Mouse (Mus musculus): Measurements from ENCODE around the gene Sla2. TPM values are rescaled to one million over a fixed set of nuclear protein-coding genes. Genes with fewer than 3 reads are reported as not detected.
"Not testable (repeated sequence)": the region's sequence is repeated elsewhere in the genome, so short reads cannot be mapped to it uniquely, and the experiment has no call there.

Gene Sla2
- total RNA-seq (2021) = not detected

DNA sequence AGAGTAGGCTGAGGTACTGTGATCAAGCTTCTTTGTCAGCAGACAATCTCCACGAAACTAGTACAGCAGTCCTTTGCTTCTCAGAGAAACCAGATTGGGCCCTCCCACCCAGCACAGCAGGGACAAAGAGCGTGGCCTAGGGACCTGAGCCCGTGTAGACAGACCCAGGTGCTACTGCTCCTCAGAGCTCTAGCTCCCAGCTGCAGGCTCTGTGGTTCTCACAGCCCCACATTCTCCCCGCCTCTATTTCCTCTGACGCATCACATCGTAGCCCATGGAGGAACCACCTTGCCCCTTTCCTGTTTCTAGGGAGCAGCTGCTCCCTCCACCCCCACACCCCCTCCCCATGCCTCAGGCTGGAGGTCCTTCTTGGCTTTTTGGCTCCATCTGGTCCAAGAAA is at the start of gene Sla2:
Gene Sla2 (minus strand): TSS at position 176 of the 400 bp plus-strand sequence.
- intact Hi-C loops (cut with DNase I) = no loop called here
- DNase-seq (ENCODE audit: extremely low spot score in 1 of 2, low spot score in 2 of 2) = no peak

DNA sequence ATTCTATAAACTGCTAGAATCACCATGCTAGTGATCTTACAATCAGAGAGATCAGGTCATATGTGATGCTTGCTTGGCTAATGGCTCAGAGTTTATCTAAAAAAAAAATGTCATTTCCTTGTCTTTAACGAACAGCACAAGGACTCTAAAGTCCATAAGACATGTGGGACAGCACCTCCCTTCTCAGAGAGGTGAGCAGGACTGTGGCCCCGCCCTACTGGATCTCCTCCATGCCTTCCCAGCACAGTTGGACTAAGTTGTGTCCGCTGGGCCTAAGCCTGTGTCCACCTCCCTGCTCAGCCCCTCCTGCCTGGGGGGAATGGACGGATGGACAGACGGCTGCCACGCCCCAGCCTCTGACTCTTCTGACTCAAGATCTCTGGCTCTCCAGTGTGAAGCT is 48.0 kb upstream of the Sla2 start:
- intact Hi-C loops (cut with DNase I) = no loop called here

DNA sequence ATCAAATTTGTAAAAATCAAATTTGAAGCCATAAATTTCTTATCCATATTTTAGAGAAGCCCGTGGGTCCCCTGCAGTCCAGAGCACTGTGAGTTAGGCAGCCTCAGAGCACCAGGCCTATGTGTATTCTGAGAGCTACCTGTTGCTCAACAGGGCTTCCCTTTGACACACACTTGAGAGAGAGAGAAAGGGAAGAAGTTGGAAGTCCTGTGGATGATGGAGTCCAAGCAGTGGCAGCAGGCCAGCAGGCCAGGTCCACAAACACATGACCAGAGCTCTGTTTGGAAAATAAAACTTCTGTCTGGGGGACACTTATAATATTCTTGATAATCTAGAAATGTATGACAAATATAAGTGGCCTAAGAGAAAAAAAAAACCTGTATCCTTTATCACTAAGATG is 46.4 kb upstream of the Sla2 start:
- DNase-seq (ENCODE audit: extremely low spot score in 1 of 2, low spot score in 2 of 2) = no peak
- intact Hi-C loops (cut with DNase I) = no loop called here

More for the DNA sequence above, 48.0 kb upstream of the Sla2 start:
- DNase-seq (ENCODE audit: extremely low spot score in 1 of 2, low spot score in 2 of 2) = no peak

DNA sequence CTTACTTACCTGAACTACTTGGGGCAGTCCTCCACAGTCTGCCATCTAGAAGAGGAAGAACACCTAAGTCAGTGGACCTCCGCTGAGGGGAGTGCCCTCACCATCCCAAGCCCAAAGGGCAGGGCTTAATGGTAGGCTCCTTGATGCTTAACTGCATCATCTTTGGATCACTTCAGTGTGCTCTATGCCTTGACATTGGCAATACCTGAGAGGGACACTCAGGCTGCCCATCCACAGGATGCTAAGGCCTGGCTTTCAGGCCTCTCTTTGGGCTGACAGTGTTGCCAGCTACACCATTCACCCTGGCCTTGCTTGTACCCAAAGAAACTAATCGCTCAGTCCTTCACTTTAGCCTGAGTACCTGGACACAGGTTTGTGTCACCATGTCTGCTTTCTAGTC is 44.4 kb upstream of the Sla2 start:
- intact Hi-C loops (cut with DNase I) = no loop called here
- no peak for DNase-seq (ENCODE audit: extremely low spot score in 1 of 2, low spot score in 2 of 2)

DNA sequence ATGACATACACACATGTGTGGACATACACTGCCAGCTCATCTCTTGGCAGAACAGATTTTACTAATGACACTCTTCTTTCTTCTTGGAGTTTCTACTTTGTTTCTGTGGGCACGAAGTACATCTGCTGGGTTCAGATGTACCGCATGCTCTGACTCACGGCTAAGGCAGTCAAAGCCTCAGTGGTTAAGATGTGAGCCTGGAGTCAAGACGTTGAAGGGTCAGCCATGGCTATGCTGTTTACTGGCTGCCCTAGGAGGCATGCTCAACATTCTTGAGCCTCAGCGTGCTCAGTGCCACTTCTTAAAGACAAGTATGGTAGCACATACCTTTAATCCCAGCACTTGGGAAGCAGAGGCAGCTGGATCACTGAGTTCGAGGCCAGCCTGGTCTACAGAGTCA is 43.6 kb upstream of the Sla2 start:
- DNase-seq (ENCODE audit: extremely low spot score in 1 of 2, low spot score in 2 of 2) = no peak
- intact Hi-C loops (cut with DNase I) = no loop called here

DNA sequence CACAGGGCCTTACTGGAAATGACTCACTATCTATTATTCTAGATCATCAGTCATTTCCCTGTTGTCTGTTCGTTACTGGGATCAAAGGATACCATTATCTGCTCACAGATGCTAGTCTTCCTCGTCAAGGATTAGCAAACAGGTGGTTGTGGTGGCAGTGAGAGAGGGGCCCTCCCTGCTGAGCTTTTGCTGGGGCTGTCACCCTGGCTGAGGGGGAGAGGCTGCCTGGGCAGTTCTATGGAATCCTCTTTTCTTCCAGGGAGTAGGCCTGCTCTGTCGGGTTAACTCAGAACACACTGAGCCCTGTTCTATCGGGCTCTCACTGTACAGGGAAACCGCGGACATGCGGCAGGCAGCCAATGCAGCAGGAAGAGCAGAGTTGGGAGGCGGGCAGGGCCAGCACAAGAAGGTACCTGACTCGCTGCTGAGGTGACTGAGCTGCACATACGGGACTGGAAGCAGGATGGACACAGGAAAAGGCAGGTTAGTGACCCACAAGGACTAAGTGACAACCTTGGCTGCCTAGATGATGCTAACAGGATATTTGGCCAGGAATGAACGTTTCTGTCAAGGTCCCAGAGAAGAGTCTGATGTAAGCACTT is 42.6 kb upstream of the Sla2 start:
- intact Hi-C loops (cut with DNase I) = no loop called here
- no peak for DNase-seq (ENCODE audit: extremely low spot score in 1 of 2, low spot score in 2 of 2)

DNA sequence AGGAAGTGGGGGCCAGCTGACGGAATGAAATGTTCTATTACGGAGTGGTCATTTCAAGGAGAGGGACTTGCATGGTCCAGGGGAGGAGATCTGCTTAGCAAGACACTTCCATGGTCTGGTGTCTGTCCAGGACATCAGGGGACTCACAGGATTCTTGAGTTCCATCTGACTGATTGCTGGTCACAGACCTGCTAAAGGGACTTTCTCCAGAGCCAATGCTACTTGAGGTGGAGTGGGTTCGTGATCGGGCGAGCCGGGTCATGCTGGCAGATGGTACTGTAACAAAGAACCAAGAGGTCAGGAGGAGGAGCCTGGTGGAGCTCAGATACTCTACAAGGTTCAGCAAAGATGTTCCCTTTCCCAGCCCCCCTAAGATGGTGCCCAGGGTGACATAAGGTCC is 41.6 kb upstream of the Sla2 start:
- no peak for DNase-seq (ENCODE audit: extremely low spot score in 1 of 2, low spot score in 2 of 2)
- intact Hi-C loops (cut with DNase I) = no loop called here

DNA sequence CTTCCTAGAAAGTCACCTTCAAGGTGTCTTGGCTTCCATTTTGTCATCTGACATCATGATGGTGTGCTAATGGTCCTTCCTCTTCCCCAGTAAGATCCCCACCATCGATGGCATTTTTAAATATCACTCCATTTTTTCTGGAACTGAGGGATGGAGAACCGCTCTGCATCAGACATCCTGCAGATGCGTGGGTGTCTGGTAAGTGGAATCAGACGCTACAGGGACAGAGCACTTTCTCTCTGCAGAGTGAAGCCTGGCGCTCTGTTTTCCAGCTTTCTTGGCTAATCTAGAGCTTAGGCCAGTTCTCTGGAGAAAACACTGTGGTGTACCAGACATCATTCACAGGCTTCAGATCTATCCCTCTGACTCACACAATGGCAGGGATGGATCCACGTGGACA is 40.7 kb upstream of the Sla2 start:
- intact Hi-C loops (cut with DNase I) = no loop called here
- DNase-seq (ENCODE audit: extremely low spot score in 1 of 2, low spot score in 2 of 2) = no peak

DNA sequence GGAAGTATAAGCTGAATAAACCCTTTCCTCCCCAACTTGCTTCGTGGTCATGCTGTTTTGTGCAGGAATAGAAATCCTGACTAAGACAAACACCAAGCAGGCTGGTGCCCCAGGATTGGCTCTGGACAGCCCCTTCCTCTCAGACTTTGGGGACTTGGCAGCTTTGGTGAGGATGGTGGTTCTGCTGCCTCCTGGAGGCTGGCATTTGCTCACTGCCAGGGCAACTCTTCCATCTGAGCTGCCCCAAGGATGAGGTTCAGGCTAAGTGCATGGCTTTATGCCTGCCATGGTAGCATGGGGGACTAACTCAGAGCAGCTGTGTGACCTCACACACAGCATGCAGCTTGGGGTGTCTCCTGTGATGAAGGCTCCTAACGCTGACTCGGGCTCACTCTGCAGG is 38.6 kb upstream of the Sla2 start:
- intact Hi-C loops (cut with DNase I); DNase-seq (ENCODE audit: extremely low spot score in 1 of 2, low spot score in 2 of 2): not testable (repeated sequence)

DNA sequence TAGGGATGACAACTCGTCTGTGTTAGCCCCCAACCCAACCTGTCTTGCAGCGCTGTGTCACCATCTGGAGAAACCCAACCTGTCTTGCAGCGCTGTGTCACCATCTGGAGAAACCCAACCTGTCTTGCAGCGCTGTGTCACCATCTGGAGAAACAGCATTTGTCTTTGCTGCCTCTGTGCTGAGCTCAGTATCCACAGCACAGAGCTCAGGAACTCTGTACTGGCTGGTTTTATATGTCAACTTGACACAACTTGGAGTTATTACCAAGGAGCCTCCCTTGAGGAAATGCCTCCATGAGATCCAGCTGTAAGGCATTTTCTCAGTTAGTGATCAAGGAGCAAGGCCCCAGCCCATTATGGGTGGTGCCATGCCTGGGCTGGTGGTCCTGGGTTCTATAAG is 38.1 kb upstream of the Sla2 start:
- DNase-seq (ENCODE audit: extremely low spot score in 1 of 2, low spot score in 2 of 2); intact Hi-C loops (cut with DNase I): not testable (repeated sequence)

DNA sequence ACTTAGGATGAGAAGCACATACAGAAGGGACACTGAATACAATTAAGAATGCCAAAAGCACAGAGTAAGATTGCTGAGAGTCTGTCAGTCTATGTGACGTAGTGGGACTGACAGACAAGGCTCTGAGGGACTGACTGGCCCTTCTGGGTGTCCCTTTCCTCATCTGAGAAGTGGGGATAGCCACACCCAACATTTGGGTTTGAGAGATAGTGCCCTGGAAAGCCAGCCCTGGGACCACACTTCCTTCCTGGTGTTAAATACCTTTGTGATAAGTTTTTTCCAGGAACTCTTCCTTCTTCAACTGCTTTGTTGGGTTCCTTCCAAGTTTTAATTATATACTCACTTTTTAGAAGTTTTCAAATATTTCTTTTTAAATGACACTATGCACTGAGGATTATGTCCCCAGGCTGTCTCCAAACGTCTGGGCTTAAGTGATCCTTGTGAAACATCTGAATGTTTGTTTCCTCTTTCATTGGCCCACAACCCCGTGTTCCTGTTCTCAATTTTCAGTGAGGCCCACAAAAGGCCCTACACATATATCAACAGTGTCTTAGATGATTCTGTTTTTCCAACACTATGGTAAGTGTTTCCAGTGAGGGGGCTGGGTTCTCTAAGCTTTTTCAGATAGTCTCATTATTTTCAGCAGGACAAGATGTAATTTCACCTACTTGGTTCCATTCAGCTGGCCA is 37.4 kb upstream of the Sla2 start:
- intact Hi-C loops (cut with DNase I) = no loop called here
- DNase-seq (ENCODE audit: extremely low spot score in 1 of 2, low spot score in 2 of 2) = no peak

DNA sequence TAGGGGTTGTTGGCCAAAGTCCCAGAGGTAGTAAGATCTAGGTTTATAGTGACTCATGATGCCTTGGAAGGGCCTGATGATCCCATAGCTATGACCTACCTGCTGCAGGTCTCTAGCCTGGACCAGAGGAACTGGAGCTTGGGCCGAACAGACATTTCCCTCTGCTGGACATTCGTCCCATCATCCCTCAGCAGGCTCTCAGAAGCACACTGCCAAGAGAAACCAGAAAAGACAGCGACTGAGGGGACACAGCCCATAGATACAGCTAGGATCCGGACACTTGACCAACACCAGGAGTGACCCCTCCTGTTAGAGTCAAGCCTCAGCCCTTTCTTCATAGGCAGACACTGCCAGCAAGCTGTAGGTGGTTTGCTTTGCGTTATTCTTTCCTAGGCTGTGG is 36.1 kb upstream of the Sla2 start:
- intact Hi-C loops (cut with DNase I) = no loop called here
- DNase-seq (ENCODE audit: extremely low spot score in 1 of 2, low spot score in 2 of 2) = no peak

DNA sequence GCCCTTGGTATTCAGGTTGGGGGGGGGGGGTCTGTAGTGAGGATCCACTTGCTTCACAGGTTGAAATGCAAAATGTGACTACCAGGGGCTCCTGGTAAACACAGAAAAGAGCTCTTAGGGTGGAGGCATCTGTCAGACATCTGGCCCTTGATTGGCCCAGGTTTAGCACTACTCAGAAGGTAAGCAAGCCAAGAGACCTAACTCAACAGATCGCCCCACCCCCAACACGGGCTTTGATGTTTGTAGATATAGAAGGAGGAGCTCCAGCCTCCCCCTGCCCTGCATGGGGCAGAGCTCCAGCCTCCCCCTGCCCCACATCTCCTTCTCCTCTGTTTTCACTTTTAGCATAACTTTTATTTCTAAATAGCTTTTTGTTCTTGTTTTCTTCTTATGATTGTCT is 32.8 kb upstream of the Sla2 start:
- intact Hi-C loops (cut with DNase I) = no loop called here
- no peak for DNase-seq (ENCODE audit: extremely low spot score in 1 of 2, low spot score in 2 of 2)

DNA sequence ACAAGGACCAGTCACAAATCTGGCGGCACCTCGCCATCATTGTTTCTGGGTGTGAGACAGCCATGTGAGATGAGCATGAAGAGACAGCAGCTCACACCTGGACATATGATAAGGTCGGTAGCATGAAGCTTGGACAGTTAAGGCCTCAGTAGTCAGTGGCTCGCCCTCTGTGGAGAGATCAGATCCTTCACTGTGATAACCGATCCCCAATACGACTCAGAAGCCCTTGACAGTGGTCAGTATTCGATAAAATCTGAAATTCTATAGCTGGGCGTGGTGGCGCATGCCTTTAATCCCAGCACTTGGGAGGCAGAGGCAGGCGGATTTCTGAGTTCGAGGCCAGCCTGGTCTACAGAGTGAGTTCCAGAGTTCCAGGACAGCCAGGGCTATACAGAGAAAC is 32.2 kb upstream of the Sla2 start:
- DNase-seq (ENCODE audit: extremely low spot score in 1 of 2, low spot score in 2 of 2); intact Hi-C loops (cut with DNase I): not testable (repeated sequence)

DNA sequence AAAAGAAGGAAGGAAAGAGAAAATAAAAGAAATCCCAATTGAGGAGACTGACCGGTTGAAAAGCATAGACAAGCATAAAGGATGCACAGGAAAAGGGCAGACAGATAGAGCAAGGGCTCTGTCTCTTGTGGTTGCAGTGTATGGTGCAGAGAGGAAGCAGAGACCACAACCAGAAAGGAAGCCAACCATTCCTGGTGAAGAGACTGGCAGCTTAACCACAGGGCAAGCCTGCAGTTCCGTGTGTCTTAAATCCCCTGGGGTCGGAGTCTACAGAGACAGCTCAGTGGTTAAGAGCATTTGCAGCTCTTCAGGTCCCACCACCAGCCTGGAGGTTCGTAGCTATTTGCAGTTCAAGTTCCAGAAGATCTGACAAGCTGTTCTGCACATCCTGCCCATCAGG is 31.6 kb upstream of the Sla2 start:
- no peak for DNase-seq (ENCODE audit: extremely low spot score in 1 of 2, low spot score in 2 of 2)
- intact Hi-C loops (cut with DNase I) = no loop called here

DNA sequence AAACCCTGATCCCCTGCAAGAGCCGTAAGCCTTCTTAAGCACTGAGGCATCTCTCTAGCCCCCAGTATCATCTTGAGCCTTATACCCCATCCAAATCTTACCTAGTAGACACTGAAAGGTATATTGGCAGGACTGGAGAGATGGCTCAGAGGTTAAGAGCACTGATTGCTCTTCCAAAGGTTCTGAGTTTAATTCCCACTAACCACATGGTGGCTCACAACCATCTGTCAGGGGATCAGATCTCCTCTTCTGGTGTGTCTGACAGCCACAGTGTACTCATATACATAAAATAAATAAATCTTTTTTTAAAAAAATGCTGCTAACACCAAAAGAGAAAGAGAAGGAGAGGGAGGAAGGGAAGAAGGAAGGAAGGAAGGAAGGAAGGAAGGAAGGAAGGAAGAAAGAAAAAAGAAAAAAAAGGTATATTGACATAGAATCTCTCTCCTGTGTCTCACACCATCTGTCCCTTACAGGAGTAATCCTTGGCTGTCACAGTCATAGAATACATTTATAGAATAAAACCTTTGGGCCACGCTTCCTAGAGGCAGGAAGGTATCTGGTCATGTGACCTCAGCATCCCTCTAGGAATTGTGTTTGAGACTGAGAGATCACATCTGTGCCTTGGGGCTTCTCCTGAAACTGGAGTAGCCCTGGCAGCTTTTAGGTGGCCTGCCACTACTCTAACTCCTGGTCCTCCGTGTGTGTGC is 29.6 kb upstream of the Sla2 start:
- intact Hi-C loops (cut with DNase I) = no loop called here
- DNase-seq (ENCODE audit: extremely low spot score in 1 of 2, low spot score in 2 of 2) = no peak

DNA sequence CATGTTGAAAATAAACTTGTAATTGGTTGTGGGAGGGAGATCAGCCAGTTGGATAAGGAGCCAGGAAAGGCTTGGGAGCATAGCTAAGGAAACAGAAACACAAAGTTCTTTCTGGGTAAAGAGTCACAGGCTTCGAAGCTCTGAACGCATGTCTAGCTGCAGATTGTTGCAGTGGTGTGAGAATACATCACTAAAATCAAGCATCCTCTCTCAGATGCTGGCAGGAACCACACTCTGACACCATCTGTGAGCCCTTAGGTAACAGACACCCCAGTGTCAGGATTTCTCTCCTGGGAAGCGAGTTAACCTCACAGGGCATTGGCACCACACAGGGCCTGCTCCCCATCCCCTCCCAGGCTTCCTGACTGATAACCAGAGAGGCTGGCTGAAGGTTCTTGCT is 28.6 kb upstream of the Sla2 start:
- intact Hi-C loops (cut with DNase I) = loop anchor here (2.0 kb wide), 1 partner anchor 31 kb away; no protein-coding TSS in a partner anchor
- no peak for DNase-seq (ENCODE audit: extremely low spot score in 1 of 2, low spot score in 2 of 2)

DNA sequence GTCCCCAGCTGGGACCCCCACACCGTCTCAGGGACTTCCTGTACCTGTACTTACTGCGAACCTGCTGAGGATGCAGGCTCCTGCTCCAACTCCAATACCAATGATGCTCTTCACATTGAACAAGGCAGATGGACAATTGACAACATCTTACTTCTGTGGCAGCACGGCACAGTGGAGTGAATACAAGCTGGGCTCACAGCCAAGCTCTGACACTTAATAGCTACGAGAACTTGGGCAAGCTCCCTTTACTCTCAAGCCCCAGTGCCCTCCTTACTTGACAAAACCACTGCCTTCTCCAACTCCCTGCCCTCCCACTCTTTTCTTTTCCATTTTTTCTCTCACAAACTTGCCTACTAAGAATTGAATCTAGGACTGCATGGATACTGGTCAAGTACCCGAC is 26.2 kb upstream of the Sla2 start:
- DNase-seq (ENCODE audit: extremely low spot score in 1 of 2, low spot score in 2 of 2) = no peak
- intact Hi-C loops (cut with DNase I) = no loop called here

DNA sequence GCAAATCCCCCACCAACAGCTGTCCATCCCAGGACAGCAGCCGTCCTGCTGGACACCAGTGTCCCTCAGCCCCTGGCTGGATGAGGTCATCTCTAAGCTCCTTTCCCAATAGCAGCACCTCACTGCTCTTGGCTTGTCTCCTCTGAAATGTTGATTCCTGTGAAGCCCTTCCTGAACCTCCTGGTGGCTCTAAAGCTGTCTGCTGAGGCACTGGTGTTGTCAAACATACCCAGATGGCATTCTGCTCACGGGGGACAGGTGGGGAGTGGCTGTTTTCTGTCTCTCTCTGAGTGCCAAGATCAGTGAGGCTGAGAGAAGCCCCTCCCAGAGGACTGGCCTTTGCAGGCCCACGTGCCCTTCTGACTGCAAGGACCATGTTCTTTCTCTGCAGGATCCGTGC is 18.9 kb upstream of the Sla2 start:
- intact Hi-C loops (cut with DNase I); DNase-seq (ENCODE audit: extremely low spot score in 1 of 2, low spot score in 2 of 2): not testable (repeated sequence)

Measured in left cerebral cortex, postnatal 10 days (tissue).